Mouse (Mus musculus) ES-E14 (cell line): ENCODE results near the gene B3galt1.

ENCODE experiments used
- CHD2 ChIP-seq: IDR thresholded peaks from 2 replicates; pipeline ENCODE4 v1.6.1; 2014; ENCODE audit warnings: mild to moderate bottlenecking, low read depth, low read length, inconsistent platforms
- MAFK ChIP-seq: IDR thresholded peaks from 2 replicates; pipeline ENCODE4 v1.6.1; 2014; ENCODE audit warnings: mild to moderate bottlenecking, low read depth, low read length, inconsistent platforms; ENCODE audit not compliant: insufficient read depth
- ZC3H11A ChIP-seq: IDR thresholded peaks from 2 replicates; pipeline ENCODE4 v1.6.1; 2012; ENCODE audit warnings: low read depth, mild to moderate bottlenecking, inconsistent platforms, low read length, borderline replicate concordance

DNA sequence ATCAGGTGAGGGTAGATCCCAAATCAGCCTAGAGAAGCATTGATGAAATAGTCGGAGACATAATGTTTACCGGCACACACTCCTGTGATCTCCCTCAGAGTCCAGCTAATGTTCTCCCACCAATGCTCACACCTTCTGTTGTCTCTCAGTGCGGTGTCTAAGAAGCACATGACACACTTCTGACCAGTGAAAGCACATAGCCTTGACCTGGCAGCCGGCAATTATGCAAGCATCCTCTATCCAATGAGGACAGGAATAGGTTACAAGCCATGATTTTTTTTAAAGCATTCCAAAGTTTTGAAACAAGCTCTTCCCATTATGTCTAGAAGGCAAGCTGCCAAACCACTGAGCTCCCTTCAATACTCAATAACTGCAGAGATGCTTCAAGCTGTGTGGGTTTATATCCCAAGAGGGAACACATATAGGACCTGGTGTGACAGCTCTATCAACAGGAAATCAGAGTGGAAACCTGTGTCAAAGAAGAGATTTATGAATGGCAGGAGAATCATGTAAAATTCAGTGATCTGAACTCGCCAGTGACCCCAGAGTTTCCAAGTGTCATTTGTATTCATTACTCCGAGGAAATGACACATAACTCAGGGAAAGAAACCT lies 456.0 kb downstream of the B3galt1 start:
- TF ChIP-seq CHD2 (no peak), MAFK (no peak), ZC3H11A (no peak)
